Mouse (Mus musculus): ENCODE results near the gene Poln.

Gene Poln

GRCm38 (mm10) chr5:34168950-34169891 is at the start of gene Poln, which contains the start of gene Haus3:
TSS of gene Poln (minus strand) at chr5:34169448.
TSS of gene Haus3 (minus strand) at chr5:34169527.
- DNase-seq (ENCODE audit: low read depth, low spot score), result peak; percentile 99

- DNase-seq (ENCODE audit: low read depth, low spot score), result no peak
Measured at GRCm38 (mm10) chr5:34218672-34219071, 49.4 kb upstream of the Poln start.

GRCm38 (mm10) chr5:34217756-34218155 is 48.5 kb upstream of the Poln start:
- no peak for DNase-seq (ENCODE audit: low read depth, low spot score)

- no peak for DNase-seq (ENCODE audit: low read depth, low spot score)
Measured at GRCm38 (mm10) chr5:34216025-34216424, 46.8 kb upstream of the Poln start.

GRCm38 (mm10) chr5:34213659-34214058 is 44.4 kb upstream of the Poln start:
- no peak for DNase-seq (ENCODE audit: low read depth, low spot score)

GRCm38 (mm10) chr5:34210279-34210678 is 41.0 kb upstream of the Poln start:
- peak; percentile 48 for DNase-seq (ENCODE audit: low read depth, low spot score)

- DNase-seq (ENCODE audit: low read depth, low spot score), result no peak
Measured at GRCm38 (mm10) chr5:34207503-34207902, 38.3 kb upstream of the Poln start.

GRCm38 (mm10) chr5:34205788-34206187 is 36.5 kb upstream of the Poln start:
- DNase-seq (ENCODE audit: low read depth, low spot score), result no peak

GRCm38 (mm10) chr5:34204911-34205310 is 35.7 kb upstream of the Poln start:
- no peak for DNase-seq (ENCODE audit: low read depth, low spot score)

- DNase-seq (ENCODE audit: low read depth, low spot score), result no peak
Measured at GRCm38 (mm10) chr5:34202006-34202405, 32.8 kb upstream of the Poln start.

- no peak for DNase-seq (ENCODE audit: low read depth, low spot score)
Measured at GRCm38 (mm10) chr5:34201396-34201795, 32.1 kb upstream of the Poln start.

- no peak for DNase-seq (ENCODE audit: low read depth, low spot score)
Measured at GRCm38 (mm10) chr5:34198615-34199014, 29.4 kb upstream of the Poln start.

GRCm38 (mm10) chr5:34197243-34197642 is 28.0 kb upstream of the Poln start:
- no peak for DNase-seq (ENCODE audit: low read depth, low spot score)

GRCm38 (mm10) chr5:34196423-34196822 is 27.2 kb upstream of the Poln start:
- DNase-seq (ENCODE audit: low read depth, low spot score), result no peak

- no peak for DNase-seq (ENCODE audit: low read depth, low spot score)
Measured at GRCm38 (mm10) chr5:34195786-34196185, 26.5 kb upstream of the Poln start.

GRCm38 (mm10) chr5:34194975-34195662 is 25.9 kb upstream of the Poln start:
- DNase-seq (ENCODE audit: low read depth, low spot score), result no peak

- DNase-seq (ENCODE audit: low read depth, low spot score), result no peak
Measured at GRCm38 (mm10) chr5:34194426-34194825, 25.2 kb upstream of the Poln start.

- no peak for DNase-seq (ENCODE audit: low read depth, low spot score)
Measured at GRCm38 (mm10) chr5:34191843-34192242, 22.6 kb upstream of the Poln start.

GRCm38 (mm10) chr5:34191021-34191420 is 21.8 kb upstream of the Poln start:
- DNase-seq (ENCODE audit: low read depth, low spot score), result no peak

GRCm38 (mm10) chr5:34189521-34189920 is 20.3 kb upstream of the Poln start:
- no peak for DNase-seq (ENCODE audit: low read depth, low spot score)

- DNase-seq (ENCODE audit: low read depth, low spot score), result no peak
Measured at GRCm38 (mm10) chr5:34188856-34189255, 19.6 kb upstream of the Poln start.

- peak; percentile 96 for DNase-seq (ENCODE audit: low read depth, low spot score)
Measured at GRCm38 (mm10) chr5:34187601-34188316, 18.5 kb upstream of the Poln start, which contains the start of gene Mxd4. TSS of gene Mxd4 (minus strand) at chr5:34187720.
